Mouse (Mus musculus): Measurements from ENCODE around the gene Ralgapa2.
A peak's percentile ranks its signal among the peaks of the same experiment; 100 is the strongest.

Gene Ralgapa2

DNA sequence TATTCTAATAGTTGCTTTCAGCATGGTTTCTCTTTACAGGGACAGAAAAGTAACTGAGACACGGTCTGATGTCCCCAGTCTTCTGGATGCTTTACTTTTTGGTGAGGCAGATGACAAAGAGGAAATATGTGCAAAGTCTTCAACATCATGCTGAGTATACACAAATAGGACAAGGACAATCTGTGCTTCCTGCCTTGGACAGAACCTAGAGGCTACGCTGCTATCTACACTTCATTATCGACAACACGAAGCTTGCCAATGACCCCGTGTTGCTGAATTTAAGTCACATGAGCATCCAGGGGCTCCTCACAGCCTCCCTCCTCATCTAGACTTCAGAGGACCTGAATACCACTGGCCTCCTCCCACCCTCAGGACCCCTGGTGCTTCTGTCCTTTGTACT lies 161.9 kb downstream of the Ralgapa2 start:
- no peak for DNase-seq

DNA sequence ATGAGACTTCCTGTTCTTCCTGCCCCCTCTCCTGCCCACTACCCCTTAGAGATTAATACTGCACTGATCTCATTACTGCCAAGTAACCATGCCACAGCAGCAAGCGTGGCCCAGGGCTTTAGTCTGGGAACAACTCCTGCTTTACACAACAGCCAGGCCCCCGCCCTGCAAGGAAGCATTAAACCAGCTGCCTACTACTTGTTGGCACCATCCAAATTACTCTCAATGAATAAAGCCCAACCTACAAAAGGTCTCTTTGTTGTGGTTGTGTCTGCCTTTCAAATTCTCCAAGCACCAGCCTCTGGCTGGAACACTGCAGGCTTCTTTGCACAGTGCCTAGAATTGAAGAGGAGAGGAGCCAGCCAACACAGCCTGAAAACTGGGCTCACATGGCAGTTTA lies 164.2 kb downstream of the Ralgapa2 start:
- DNase-seq = no peak

DNA sequence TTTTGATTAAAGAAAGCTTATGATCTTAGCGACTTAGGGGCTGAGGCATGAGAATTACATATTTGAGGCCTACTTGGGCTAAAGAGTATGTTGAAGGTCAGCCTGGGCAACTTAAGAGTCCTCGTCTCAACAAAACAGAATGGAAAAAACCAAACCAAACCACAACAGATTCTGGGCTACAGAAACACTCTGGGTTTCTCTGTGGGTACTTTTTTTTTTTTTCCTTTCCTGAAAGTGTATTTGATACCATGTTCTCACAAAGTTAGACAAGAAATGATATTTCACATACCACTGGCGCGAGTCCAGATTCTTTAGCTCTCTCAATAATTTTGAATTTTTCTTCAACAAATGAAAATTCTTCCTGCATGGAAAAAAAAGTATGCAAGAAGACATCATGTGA lies 172.1 kb downstream of the Ralgapa2 start:
- no peak for DNase-seq

DNA sequence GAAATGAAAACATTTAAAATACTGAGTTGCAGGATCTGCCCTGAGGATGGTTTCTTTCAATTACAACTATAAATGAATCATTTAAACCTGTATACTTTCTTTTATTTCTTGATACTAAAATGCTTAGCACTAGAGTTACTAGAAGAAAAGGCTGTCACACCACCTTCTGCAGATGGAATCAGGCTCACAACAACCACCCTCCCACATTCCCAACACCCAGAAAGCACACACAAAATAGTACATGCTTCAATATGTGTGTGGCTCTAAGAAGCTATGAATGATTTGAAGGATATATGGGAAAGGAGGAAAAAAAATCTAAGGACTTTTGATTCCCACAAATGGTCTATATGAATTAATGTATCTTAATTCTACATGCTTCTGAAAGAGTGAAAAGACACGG lies 174.6 kb downstream of the Ralgapa2 start:
- DNase-seq = no peak

DNA sequence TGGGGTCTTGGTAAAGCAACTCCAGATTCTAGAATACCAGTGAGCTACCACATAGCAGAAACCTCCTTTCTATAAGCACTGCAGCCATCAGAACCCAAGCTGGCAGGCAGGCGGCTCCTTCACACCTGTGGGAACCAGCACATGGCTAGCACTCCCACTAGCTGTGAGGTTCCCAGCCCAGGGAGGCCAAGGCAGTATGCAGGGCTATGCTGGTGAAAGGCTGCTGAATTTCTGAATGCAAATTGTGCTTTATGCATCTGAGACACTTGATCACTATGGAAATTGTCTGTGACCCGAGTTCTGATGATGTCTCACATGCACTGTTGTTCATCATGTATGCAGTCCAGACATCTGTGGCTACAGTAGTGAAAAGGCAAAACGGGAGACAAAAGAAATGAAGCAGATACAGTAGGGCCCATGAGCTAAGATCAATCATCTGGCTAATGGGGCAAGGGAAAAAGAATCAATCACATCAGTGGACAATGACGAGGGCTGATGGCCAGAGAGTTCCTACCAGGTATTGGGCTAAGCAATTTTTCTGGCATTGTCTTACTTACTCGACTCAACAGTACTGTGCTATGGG lies 180.2 kb downstream of the Ralgapa2 start:
- peak in 1 of 2 experiments; percentile 15 for DNase-seq

DNA sequence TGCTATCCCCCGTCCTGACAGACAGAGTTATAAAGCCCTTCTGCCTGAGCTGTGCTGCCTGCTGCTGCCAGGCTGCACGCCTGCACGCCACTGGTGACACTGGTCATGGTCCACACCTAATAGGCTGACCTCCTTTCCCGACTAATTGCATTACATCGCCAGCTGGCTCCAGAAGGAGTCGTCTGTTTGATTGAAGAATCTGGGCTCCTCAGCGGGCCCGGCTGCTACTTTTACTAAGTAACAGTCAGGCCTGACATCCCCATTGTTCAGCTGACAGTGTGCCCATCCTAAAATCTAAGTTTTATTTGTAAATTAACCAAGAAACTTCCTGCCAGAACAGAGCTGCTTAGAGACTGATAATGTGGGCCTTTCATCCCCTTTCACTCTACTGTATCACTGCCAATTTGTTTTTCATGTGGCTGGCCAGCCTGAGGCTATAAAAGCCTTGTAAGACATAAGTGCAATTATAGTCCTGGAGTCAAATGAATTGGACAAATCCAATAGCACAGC lies 181.3 kb downstream of the Ralgapa2 start:
- peak; percentile 51 to 65 for DNase-seq

DNA sequence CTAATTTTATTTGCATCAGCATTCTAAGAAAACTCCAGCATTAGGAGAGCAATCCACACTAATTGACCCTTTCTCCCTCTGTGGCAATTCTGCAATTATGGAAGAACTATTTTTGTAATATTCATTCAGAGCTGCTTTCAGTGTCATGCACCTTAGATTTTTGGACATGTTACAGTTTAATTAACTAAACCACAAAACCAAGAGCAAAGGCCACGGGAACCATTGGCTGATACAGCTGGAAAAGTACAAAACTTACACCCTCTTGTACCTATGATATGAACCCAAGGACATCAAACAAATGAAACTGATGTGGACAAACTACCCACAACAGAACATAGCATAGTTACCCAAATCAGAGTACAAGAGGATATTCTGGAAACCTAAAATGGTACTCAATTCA lies 182.0 kb downstream of the Ralgapa2 start:
- no peak for DNase-seq

DNA sequence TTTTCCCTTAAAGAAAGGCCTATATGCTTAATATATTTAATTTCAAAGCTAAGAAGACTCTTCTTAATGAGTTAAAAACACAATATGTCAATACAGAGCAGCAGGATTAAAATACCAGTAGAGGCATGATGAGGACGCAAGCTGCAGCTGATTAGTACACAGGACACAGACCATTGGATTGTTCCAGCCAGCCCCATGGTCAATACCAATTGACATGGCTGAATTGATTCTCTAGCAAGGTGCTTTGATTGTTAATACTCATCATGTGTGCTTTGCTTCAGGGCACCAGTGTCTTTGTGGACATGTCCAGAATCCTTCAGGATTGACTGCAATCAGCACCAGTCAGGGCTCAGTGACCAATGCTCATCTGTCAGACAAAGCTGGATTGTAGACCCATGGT lies 185.5 kb downstream of the Ralgapa2 start:
- no peak for DNase-seq

DNA sequence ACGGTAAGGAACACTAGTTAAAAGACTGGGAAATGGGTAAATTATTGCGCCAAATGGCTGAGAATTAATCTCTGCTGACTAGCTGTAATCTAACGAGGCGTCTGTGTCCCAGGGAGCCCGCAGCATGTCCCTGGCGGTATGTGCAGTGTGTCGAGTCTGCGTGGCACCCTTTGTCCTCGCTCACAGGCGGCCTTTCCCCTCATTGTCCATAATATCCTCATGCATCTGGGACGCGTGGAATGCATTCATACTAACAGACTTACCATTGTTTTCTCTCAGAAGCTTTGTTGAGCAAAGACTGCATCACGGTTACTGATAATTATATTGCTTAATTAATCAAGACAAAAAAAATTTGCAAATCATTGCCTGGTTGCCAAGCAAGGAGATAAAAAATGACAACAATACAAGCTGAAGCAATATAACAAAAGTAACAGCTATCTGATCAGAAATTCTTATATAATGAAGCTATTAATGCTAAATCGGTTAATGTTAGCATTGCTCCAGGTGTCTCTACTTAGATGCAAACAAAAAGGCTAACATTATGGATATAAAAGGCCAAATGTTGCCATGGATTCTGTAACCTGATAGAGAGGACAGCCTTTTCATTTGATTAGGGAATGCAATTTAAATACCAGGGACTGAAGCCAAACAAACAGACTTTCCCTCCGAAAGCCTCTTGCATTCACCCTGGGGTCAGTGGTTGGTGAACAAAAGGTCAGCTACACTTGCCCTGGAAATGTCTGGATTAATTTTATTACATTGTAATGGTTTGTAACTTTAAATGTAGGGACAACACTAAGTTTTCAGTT lies 187.0 kb downstream of the Ralgapa2 start:
- DNase-seq = no peak

DNA sequence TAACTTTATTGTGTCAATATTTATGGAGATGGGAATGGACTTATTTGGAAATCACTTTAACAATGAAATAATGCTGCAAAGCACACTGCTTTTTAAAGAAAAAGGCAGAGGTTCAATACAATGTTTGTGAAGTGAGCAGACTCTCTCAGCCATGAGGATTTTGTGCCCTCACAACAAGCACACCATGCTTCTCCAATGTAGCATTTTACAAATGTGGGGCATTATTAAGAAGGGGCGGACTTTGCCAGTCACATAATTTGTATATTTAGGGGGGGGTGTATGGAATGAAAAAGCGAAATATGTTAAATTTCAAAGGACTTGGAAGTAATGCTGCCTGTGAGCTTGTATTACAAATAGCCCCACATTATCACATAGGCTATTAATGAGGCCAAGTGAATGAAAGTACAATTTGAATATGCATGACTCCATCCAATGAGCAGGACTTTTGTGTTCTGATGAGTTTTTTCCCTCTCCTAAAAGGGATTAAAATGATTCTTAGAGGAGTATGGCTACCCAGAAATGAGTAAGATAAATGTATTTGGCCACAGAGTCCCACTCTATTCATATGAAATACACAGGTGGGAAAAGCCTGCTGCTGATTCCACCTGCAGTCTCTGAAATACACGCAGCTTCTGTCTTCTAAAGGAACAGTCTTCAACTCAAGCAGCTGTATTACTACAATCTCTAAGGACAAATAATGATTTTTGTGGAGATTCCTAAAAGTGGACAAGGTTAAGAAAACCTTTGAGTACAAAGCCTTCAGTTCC lies 187.8 kb downstream of the Ralgapa2 start:
- DNase-seq = no peak

DNA sequence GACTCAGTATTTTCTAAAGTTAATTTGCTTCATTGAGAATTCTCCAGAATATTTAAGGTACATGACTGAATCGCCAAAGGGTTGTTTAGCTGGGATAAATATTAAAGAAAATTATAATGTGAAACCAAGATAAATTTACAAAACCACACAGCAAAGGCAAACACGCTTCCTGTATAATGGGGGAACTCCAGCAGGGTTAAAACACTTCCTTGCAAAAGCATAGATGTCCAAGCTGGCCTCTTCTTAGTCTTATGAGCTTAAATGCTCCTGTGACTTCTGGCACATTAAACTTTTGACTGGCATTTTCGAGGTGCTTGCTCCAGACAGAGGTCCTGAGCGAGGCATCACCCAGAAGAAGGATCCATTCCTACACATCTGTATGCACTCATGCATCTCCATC lies 188.6 kb downstream of the Ralgapa2 start:
- DNase-seq = no peak

DNA sequence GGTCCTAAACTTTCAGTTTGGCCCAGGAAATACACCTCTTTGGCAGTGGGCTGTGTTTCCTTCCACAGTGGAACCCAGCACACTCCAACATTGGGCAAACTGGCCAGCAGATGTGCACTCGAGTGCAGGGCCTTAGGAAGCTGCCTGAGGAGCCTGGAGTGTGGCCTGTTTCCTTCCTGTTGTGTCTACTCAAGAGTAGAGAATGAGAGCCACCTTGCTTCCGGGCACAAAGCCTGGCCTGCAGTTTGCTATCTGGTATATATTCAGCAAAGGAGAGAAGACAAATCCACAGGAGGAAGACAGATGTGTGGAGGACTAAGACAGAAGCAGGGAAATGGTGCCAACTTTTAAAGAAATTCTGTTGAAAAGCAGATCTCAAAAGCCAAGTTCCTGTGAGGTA lies 189.4 kb downstream of the Ralgapa2 start:
- DNase-seq = no peak

DNA sequence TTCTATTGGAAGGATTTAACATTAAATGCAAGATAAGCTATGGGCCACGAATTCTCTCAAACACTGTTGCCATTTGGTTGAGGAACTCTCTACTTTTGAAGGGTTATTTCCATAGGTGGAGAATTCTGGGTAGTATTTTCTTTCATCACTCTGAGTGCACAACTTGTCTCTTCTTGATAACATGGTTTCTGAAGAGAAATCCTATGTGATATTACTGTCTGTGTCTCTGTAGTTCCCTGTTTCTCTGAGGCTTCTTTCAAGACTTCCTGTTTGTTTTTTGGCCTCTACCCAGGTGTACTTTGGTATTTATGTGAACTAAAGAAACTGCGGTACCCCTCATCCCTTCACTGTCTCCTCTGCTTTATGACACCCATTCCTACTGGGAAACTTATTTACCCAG lies 190.1 kb downstream of the Ralgapa2 start:
- no peak for DNase-seq

DNA sequence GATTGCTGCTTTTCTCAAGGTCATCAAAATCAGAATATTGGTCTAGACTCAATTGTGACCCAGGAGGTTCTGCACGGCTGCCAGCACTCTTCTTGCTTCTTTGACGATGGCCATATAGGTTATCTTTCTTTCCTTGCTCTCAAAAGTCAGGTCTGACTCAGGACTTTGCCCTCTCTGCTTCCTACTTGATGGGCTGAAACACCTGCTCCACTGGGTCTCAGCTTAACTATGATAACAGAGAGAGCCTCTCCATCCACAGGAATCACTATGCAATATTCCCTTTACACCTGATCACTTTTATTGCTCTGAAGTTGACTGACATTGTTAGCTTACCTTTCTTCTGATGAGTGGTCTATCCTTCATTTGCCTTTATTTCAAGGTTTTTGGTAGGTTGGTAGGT lies 191.5 kb downstream of the Ralgapa2 start:
- DNase-seq = no peak

DNA sequence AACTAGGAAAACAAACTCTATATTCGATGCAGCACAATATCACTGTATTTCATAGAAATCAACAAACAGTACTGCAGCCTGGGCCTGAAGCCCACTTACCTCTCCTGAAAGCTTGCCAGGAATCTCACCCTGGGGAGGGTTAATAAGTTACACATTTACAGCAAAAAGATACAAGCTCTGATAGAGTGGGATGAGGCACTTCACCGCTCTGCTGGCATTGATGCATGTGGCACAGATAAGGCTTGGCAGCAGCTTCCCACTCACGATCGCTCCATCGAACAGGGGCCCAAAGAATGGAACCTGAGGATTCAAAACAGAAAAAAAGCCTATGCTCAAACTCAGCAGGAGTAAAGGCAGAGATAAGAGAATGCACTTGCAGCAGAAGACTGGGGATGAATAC lies 197.4 kb downstream of the Ralgapa2 start:
- no peak for DNase-seq

DNA sequence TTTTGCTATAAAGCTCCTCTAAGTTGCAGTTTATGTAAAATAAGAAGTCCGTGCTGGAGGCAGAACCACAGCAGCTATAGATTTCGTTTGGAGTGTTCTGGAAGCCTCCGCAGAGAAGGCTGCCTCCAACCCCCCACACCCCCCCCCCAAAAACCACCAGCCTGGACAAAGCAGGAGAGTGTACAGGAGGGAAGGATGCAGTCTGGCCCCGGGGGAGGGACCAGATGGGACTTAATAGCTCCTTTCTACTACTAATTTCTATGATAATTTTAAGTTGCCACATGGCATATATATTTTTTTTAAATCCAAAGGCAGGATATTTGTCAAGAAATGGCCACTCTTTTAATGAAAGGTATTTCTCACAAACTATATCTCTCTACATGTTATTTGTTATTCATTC lies 198.3 kb downstream of the Ralgapa2 start:
- no peak for DNase-seq

DNA sequence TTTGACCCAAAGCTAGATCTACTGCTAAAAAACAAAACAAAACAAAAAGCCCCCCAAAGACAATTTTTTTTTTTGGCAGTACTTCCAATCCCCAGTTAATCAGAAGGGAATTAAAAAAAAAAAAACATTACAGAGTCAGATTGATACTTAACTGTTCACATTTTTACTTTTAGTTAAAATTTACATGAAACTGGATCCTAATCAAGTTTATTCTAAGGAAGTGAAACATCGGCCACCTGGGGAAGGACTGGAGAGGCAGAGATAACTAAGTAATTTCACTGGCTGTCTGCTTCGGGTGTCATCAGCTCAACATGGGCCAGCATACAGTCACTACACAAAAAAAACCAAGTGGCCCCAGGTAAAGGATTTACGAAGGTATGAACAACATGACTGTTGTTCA lies 201.4 kb downstream of the Ralgapa2 start:
- no peak for DNase-seq

DNA sequence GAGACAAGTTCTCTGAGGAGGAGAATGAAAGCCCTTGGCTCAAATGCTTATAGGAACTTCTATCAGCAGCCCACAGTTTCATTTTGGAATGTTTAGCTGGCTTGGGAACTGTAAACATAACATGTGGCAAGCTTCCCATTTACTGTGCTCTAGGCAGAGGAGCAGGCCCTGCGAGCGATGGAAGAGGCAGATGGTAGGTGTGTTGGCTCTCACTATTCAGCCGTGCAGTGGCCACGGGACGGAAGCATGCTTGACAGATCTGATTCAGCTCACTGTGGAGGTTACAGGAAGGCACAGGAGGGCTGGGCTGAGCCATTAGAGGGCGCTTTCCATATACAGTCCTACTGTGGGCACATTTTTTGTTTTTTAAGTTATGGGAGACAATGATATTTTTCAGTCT lies 201.9 kb downstream of the Ralgapa2 start:
- DNase-seq = peak; percentile 77 to 83

DNA sequence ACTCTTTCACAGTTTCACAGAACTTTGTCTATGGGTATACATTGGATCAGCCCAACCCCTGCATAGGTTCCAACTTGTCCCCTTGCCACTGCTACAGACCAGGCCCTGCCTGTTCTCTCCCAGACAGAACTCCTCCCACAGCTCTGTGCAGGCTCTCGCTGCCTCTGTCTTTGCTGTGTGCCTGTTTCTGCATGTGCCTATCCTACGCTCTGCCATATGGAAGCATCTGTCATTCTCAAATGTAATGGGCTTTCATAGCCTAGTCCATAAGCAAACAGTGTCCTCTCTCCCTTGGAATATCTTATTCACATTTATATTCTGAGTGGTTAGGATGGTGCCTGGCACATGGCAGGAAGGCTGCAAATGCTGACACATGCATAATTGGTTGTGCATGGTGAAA lies 202.7 kb downstream of the Ralgapa2 start:
- DNase-seq = no peak

DNA sequence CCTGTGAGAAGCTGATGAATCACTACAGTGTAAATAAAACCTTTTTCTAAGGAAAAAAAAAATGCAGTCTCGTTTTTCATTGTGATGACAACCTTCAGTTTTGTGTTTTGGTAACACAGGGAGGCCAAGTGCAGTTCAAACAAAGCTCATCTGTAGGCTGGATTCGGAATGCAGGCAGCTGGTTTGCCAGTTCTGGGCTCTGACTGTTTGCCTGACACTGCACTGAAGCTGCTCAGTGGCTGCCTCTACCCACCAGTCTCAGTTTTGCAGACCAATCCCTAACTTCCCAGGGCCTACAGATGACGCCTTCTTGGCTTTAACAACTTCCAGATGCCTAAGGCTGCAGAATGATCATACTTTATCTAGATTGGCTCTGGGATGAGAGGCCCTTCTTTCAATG lies 205.1 kb downstream of the Ralgapa2 start:
- no peak for DNase-seq

DNA sequence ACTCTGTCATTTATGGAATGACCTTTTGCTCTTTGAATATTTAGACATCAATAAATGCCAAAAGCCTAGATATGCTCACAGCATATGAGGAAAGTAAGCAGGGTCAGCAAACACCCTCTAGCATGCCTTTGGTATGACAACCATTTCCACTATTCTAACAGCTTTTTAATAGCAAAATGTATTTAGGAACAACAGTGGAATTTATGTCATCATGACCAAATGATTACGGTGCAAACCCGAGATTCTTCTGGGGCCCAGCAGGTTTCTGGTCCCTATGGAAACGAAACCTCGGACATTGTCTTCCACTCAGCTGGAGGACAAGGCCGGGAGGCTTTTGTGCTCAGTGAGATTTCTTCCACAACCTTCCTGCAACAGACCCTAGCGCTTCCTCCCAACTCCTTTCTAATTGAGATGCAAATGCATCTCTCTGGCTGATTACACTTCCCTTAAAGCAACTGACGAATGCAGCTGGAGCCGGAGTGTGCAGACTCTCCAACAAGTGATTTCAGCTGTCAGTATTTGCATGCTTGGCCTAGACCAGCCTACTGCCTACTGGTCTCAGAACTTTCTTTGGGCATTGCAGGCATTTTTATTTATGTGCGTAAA lies 209.9 kb downstream of the Ralgapa2 start:
- no peak for DNase-seq

DNA sequence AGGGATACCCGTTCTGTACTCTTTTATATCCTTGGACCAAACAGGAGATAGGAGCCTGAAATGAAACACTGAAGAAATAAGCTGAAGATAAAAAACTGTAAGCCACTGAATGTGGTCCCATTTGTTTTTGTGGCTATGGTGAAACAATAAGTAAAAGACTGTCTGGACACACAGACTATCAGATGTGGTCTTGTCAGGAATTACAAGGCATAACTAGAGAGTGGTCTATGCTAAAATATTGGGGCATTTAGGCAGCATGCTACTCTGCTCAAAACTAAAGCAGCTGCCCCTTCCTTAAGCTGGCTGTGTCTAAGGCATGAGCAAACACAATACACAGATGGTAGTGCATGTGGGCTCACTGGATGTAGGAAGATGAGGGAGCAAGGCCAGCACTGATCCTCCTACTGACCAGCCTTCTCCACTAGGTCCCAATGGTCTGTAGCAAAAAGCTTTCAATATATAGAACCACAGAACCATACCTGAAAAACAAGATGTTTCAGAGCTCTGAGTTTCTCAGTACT lies 211.6 kb downstream of the Ralgapa2 start:
- DNase-seq = no peak

DNA sequence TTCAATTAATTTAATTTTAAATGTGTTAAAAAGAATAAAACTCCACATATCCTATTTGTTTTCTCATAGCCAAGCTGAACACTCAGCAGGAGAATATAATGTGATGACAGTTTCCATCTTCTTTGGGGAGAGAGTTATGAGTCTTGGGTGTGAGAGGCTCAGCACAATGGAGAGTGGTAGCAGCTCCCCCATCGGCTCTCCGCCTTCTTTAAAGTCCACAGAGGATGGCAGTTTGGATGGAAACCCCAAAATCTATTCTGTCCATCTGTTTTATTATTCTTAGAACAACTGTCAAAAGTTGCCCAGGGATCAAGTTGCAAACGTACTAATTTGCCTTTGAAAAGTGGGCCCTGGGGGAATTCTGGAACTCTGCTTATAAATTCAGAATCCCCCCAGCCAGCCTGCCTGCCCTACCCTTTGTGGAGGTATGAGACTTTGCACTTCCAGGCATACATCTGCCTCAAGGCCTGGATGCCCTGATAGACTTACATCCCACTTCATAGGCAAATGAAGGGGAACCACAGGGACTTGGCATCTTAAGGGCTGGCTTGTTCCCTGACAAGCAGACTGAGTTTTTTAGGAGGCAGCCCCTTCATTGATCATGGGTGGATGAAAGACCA lies 212.2 kb downstream of the Ralgapa2 start:
- no peak for DNase-seq

Measured in cerebellum, postnatal 25 days (tissue).